Mouse (Mus musculus): Measurements from ENCODE around the gene Grin2a.

Gene Grin2a

DNA sequence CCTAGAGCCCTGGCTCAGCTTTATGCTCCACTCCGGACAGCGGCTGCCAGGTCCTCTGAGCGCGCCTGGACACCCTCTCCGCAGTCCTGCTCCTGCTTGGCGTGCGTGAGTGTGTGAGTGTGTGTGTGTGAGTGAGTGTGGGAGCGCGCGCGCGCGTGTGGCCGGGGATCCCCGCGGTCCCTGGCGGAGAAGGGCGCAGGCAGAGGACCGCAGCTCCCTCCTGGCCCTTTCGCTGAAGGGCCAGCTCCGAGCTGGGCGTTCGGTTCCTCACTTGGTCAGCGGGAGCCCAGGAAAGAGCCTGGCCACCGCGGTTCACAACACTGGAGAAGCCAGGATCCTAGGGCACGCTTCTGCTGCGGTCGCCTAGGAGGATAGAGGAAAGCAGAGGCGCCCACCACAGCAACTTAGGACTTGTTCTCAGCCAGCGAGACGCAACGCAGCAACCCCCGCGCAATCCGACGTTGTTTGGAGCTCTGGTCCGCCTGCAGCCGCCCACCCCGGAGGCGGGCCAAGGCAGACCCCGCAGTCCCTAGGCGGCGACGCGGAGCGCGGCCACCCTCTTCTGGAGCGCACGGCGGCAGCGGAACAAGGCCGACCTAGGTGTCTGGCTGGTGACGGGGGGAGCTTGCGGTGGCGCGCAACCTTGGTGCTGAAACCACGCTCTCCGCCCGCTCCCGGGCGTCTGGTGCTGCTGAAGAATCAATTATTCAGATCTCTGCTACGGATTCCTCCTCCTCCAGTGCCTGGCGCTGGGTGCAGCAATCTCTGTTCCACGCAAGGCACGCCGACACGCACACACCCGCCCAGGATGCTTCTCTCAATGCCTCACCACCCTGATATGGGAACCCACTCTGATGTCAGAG is at the start of gene Grin2a:
Gene Grin2a, minus strand, starts transcription at position 610 of the 863 bp plus-strand sequence.
- no peak for DNase-seq (ENCODE audit: low read depth, low spot score)

DNA sequence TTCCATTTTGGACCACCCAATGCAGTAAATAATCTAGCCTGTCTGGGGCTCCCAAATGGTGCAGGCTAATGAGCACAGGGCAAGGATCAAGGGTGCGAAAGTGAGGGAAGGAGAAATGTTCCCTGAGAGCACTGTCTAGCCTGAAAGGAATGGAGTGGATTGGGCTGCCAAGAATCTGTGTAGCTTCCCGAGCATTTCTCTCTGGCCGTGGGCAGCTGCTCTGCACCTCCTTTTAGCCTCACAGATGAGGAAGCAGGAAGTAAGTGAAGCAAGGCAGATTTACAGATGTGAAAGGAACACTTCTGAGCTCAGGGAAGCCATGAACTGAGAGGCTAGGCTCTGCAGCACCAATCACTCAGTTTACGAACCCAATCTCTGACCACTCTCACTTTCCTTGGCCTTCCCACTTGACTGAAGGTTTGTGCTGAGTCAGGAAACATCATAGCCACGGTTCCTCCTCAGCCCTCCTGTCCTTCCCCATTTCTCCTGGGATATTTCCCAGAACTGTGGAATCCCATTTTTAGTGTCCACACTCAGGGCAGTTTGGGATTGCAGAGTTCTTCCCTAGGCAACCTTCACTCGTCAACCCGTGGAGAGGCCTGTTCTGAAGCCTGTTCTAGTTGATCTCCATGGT is 40.3 kb upstream of the Grin2a start:
- no peak for DNase-seq (ENCODE audit: low read depth, low spot score)

DNA sequence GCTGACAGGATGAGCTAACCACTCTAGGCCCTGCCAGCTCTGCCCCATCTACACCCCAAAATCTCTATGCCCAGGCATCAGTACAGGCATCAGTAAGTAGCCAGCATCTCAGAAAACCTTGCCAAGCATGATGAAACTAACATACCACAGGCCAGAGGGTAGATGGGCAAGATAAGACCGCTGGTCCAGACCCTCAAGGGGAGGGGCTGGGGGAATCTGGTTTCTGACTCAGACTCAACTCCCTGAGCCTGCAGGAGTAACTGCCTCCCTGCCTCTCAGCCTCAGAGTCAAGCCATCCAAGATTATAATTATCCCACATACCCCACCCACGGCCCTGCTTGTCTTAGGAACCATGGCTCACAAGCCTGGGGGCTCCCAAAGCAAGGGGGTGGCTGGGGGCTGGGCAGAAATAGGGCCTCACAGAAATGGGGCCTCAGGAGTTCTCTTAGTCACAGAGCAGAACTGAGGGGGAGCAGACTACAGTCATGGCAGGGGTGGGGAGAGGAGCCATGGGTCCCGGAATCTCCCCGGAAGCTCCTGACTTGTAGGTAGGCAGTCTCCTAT is 38.1 kb upstream of the Grin2a start:
- no peak for DNase-seq (ENCODE audit: low read depth, low spot score)

DNA sequence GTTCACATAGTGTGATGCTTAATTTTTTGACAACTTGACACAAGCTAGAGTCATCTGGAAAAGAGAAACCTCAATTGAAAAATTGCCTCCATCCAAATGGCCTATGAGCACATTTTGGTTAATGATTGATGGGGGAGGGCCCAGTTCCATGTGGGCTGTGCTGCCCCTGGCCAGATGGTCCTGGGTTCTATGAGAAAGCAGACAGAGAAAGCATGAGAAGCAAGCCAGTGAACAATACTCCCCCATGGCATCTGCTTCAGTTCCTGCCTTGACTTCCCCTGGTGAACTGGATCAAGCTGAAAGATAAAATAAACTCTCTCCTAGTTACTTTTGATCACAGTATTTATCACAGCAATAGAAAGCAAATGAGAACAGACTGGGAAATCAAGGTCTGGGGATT is 36.5 kb upstream of the Grin2a start:
- DNase-seq (ENCODE audit: low read depth, low spot score) = no peak

DNA sequence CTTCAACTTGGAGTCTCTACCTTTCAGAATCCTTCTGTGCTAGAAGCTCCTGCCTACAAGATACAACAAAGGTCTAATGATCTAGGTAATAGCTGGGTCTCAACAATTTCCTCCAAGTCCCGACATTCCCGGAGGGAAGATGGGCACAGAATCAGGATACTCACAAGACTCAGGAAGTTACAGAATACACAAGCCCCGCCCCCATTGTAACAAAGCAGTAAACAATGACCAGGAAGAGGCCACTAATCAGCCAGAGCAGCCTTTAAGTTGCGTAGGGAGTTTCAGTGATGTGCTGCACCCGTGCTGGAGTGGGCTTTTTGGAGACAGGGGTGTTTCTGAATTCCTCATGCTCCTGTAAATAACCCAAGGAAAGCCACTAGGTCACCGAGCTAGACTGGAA is 31.4 kb upstream of the Grin2a start:
- no peak for DNase-seq (ENCODE audit: low read depth, low spot score)

DNA sequence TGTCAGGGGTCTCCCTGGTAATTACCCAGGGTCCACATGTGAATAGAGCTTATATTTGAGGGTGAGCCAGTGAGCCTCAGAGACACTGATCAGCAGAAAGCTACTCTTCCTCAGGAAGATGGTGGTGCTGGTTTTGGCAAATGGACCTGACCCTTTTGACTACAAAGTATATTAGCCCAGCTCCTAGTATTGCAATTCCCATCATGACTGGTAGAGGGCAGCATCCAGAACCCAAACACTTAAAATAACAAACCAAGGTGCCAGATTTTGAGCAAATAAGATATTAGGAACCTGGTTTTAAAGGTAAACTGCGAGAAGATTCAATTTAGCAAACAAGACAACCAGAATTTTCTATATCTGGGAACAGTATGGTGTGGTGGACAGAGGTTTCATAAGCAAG is 14.4 kb upstream of the Grin2a start:
- DNase-seq (ENCODE audit: low read depth, low spot score) = no peak

DNA sequence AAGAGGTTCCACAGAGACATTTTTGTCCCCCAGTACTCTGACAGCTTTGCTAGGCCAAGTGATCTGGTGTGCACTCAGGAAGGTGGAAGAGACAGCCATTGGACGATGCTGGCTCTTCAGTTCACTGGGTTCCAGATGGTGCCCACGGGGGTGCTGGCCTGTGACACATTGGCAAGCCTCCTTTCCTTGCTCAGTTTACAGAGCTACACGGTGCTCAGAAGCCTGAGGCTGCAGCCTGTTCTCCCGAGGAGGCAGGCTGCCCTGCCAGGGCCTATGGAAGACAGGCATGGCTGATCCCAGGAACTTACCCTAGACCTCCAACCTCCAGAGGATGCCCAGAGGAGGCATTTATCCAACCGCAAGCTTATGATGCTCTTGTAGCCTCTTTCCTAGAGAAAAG is 10.2 kb upstream of the Grin2a start:
- no peak for DNase-seq (ENCODE audit: low read depth, low spot score)

DNA sequence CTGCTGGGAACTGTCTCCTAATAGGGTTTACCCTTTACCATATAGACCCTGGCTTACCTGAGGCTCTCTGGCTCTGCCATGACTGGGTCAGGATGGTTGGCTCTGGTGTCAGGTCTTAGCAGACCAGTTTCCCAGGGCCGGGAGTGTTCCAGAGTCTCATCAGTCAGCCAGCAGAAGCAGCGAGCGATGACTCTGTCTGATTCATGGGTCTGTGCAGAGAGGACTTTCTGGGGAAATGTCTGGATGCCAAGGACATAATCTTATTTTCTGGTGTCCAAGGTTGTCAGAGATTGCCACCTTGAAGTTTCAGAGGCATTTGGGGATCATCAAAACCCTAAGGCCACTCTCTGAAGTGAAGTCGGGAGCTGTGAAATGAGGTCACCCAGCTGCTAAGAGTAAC is 8.7 kb upstream of the Grin2a start:
- no peak for DNase-seq (ENCODE audit: low read depth, low spot score)

DNA sequence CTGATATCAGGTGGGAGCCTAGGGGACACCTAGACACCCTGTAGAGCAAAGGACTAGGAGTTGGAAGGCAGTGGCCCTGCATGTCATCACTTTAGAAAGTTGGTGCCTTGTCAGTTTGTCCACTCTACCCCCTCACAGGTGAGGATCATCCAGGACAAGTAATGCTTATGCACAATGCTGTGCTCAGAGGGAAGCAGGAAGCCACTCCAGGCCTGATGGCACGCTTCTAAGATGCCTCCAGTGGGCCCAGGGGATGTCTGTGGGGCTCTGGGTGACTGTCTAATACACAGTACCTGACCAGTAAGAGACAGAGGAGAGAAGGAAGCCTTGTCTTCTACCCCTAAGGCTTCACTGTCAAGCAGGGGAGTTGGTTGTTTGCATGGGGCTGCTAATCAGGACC is 7.6 kb upstream of the Grin2a start:
- DNase-seq (ENCODE audit: low read depth, low spot score) = no peak

DNA sequence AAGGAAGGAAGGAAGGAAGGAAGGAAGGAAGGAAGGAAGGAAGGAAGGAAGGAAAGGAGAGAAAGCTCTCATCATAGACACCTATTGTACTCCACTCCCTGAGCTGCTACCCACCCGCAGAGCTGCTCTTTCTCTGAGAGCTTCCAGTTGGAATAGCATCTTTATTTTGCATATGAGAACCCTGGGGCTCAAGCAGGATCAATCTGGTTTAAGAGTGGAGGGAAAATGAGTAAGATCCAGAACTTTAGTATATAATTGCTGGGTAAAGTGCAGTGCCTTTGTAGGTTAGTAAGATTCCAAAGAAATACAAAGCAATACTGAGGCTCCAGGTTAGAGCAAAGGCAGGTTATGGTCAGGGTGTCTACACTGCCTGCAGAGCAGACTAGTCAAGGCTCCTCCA is 6.2 kb upstream of the Grin2a start:
- no peak for DNase-seq (ENCODE audit: low read depth, low spot score)

DNA sequence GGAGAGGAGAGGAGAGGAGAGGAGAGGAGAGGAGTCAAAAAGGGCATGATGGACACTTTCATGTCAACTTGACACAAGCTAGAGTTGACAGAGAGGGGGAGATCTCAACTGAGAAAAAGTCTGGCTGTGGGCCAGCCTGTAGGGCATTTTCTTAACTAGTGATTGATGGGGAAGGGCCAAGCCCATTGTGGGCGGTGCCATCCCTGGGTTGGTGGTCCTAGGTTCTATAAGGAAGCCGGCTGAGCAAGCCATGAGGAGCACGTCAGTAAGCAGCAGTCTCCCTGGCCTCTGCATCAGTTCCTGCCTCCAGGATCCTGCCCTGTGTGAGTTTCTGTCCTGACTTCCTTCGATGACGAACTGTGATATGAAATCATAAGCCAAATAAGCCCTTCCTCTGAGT is 4.6 kb upstream of the Grin2a start:
- DNase-seq (ENCODE audit: low read depth, low spot score) = no peak

DNA sequence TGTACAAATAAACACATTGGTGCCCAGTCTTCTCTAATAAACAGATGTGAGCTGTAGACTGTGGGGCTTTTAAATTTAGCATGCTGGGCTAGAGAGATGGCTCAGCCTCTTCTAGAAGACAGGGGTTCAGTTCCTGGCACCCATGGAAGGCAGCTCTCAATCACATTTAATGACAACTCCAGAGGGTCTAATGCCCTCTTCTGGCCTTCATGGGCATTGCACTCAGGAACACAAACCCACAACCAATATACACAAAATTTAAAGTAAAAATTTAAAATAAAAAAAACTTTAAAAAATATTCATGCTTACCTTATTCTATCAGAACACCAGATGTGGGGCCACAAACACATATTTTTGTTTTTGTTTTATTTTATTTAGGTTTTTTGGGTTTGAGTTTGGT is 2.6 kb upstream of the Grin2a start:
- no peak for DNase-seq (ENCODE audit: low read depth, low spot score)

DNA sequence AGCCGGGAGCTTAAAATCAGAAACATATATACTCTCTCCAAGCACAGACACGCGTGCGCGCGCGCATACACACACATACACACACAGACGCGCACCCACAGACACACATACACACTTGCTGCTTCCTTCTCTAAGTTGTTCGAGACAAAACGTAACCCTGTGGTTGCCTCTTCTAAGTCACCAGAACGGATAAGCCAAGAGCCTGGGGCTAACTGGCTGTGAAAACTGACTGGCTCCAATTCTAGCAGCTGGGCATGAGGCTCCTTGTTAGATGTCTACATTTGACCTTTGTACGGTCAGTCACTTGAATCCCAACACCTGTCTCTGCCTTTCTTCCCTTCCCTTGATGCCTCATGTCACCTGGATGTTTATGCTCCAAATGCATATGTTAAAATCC is 452 bp upstream of the Grin2a start:
- no peak for DNase-seq (ENCODE audit: low read depth, low spot score)

DNA sequence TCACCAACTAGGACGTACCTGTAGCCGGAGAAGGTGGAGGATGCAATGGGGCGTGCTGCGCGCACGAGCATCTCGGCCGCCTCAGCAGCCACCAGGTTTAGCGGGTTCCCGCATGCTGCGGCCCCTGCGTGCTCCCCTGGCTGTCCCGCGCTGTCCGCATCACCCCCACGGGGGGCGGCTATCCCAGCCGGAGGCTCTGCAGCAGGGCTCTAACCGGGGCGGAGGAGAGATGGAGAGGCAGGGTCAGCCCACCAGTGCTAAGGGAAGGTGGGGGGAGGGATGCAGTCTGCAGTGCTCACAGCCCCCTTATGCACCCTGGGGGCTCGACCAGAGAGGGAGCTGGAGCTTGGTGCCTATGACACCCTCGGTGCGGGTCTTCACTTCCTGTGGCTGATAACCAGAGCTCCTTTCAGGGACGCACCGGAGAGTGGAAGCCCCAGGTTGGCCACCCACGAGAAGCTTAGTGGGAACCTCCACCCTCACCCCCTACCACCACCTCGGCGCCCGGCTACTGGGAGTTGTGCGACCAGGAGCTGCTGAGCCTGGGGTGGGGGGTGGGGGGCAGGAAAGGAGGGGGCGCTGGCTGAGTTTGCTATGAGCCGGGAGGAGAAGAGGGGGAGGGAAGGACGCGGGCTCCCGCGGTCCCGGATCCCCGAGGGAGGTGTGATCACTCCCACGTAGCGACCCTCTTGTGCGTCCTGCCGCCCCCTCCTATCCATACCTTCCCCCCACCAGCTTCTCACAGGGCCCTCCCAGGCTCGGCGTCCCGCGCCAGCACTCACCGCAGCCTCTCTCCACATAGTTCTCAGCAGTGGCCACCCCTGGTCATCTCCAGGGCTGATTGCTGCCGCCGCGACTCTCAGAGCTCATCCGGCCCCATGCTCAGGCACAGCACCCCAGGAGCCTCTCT is 1.1 kb downstream of the Grin2a start:
- no peak for DNase-seq (ENCODE audit: low read depth, low spot score)

DNA sequence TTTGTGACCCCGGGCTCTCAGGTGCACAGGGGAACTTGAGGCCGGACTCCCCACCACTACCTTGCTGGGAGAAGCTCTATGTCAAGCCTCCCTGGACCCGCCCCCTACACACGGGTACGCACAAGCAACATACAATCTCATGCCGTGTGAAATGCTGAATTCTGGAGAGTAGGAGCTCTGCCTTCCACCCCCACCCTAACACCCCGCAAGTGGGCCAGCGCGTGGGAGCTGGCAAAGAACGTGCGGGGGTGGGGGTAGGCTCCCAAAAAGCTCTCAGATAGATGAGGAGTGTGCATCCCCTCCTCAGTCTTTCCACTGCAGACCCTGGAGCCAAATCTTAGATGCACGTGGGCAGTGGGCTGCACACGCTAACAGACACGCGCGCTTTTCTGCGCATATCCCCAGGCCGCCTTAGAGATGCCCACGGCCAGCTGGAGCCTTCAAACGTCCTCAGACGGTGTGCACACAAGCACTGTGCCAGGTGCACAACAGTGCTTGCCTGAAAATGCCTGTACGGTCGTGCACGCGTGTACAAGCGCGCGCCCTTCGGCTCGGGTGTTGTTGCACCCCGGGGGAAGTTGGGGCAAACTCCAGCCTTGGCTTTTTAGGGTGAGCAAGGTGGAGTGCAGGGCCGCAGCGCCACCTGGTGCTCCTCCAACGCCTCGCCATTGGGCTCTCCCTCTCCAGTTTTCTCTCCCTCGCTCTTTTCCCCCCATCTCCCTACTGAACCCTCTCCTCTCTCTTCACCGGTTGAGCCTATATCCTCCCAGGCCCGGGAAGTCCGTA is 1.9 kb downstream of the Grin2a start:
- DNase-seq (ENCODE audit: low read depth, low spot score) = no peak

DNA sequence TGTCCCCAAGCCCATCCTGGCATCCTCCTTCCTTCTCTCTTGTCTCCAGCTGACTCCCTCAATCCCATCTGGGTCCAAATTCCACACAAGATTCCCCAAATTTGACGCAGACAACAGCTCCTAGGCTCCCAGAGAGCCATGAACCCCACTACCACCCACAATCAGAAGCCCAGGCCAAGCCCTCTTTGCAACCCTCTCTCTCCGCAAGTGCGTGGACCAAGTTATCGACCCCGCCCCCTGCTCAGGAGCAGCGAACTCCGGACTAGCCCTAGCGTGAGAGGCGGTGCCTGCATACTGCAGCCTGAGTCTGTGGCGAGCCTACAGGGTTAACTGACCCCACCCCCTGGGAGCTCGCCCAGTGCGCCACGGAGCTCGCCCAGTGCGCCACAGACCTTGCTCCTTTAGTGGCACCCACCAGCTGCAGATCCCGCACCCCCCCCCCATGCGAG is 2.6 kb downstream of the Grin2a start:
- DNase-seq (ENCODE audit: low read depth, low spot score) = no peak

DNA sequence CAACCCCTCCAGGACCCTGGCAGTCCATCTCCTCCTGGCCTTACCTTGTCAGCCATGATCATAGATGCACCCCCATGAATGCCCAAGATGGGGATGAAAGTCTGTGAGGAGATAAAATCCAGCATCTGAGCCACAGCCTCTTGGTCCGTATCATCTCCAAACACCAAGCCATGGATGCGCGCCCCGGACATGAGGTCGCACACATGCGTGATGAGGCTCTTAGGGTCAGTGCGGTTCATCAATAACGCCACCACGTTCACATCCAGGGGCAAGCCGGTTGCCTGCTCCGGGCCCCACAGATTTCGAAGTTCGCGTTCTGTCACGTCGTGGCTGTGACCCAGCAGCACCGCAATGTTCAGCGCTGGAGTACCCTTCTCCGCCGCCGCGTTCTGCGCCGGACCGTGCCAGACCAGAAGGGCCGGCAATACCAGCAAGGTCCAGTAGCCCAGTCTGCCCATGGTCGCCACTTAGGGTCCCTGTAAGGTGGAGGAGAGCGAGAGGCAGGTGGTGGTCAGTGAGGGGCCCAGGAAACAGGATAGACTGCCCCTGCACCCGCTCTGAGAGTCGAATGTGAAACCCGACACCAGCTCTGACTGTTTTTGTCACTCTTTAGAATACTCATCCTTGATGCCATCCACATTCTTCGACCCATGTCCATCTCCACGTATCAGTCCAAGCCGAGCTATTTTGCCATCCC is 3.1 kb downstream of the Grin2a start:
- no peak for DNase-seq (ENCODE audit: low read depth, low spot score)

DNA sequence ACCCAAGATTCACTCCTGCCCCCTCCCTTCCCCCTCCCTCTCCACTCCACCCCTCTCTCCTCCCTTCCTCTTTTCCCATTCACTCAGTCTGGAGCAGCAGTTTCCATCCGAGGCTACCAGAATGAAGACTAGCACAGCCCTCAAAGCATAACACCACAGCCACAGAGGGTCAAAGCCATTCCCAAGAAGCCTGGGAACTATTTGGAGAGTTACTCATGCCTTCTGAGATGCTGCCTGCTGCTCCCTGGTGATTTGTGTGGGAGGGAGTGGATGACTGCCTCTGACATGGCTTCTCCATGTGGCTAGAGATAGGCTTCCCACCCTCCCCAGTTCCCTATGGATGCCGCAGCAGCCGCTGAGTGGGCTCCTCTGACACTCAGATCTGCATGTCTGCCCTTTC is 10.3 kb downstream of the Grin2a start:
- no peak for DNase-seq (ENCODE audit: low read depth, low spot score)

DNA sequence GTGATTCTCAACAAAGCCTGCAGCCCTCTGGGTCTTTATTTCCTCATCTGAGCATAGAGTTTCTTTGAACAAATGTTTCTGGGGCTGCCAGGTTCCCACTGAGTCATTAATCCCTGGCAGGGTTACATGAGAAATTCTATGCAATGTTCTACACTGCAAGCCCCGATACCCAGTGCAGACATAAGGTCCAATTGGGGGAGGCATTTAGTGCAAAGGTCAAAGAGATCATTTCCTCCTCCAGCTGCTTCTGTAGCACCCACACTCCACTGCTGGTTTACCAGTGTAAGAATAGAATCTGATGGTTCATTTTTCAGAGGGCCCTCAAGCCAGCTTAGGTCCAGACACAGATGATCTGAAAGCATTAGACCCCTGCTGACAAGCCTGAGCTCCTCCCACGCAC is 14.7 kb downstream of the Grin2a start:
- DNase-seq (ENCODE audit: low read depth, low spot score) = no peak

DNA sequence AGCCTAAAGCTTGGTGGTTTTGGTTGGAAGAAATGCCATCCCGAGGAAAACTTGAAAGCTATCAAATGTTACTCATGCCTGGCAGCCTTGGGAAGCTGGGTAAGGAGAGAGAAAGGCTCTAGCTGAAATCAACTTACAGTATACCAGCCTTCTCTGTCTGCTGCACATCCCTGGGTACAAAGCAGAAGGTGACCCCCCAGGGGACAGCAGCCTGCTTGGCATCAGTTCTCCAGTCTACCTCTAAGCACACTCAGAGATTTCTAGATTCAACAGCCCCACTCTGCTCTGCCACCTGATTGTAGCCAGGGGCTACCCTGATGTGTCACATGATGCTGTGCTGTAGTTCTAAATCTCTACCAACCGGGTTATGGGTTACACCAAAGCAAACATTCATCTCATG is 17.2 kb downstream of the Grin2a start:
- no peak for DNase-seq (ENCODE audit: low read depth, low spot score)

DNA sequence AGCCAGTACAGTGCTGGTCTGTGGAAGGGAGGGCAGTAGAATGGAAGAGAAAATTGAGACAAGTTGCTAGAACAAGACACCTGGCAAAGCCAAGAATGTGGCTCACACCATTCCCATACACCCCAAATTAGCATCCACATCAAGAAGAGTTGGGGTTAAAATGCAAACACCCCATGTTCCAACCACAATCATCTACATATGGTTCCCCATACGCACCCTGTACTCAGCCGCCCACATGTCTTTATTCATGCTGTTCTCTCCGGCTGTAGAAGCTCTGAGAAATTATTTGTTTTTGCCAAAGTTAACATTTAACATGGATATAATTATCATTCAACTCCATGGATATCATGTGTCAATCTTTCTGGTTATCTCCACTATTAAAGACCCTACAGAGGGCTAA is 22.7 kb downstream of the Grin2a start:
- DNase-seq (ENCODE audit: low read depth, low spot score) = no peak

Data from CD4-positive helper T cell, adult 2 months (primary cell).